Mouse (Mus musculus): ENCODE results near the gene Fxr2.

DNA sequence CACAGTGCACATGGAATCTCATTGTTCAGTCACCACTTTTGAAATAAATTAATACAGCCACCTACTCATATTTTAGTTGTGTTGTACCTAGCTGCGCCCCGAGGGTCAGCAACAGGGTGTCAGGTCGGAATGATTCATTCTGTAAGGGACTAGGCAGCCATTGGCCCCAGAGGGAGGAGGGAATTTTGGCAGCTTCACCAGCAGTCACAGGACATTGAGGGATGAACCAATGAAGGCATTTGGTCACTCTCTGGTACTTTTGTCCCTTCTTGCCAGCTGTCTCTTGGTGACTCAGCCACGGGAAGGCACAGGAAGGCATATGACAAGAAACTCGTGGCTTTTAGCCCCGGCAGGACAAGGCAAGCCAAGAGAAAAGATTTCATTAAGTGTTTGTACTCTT, 31.0 kb downstream of the Fxr2 start:
- TF ChIP-seq POLR2AphosphoS2 (IDR thresholded peaks at IDR 0.05; ENCODE audit: insufficient read length, low read depth), result peak; percentile 59
- TF ChIP-seq SRF (IDR thresholded peaks at IDR 0.05; ENCODE audit: control insufficient read depth, insufficient read length, low read depth), result no peak
- TF ChIP-seq POLR2A (IDR thresholded peaks at IDR 0.05; ENCODE audit: insufficient read length, low read depth), result no peak
- TF ChIP-seq REST (IDR thresholded peaks at IDR 0.05; ENCODE audit: insufficient read depth, insufficient read length), result no peak
- TF ChIP-seq MAX (IDR thresholded peaks at IDR 0.05; ENCODE audit: low read depth), result no peak
- no peak for TF ChIP-seq CEBPB (IDR thresholded peaks at IDR 0.05; ENCODE audit: insufficient read depth, poor library complexity, severe bottlenecking)
- no peak for TF ChIP-seq TCF12 (IDR thresholded peaks at IDR 0.05; ENCODE audit: insufficient read depth, poor library complexity, severe bottlenecking)
- peak in 2 of 3 experiments; percentile 62 to 76 for TF ChIP-seq MYOG (IDR thresholded peaks at IDR 0.05; ENCODE audit: control insufficient read depth in 1 of 3, insufficient read depth in 1 of 3, insufficient read length in 2 of 3, low read depth in 2 of 3)
- no peak for TF ChIP-seq USF1 (IDR thresholded peaks at IDR 0.05; ENCODE audit: low read depth)
- peak in 2 of 3 experiments; percentile 60 for TF ChIP-seq MYOD1 (IDR thresholded peaks at IDR 0.05; ENCODE audit: control insufficient read depth in 1 of 3, insufficient read length in 2 of 3, low read depth in 2 of 3)
- TF ChIP-seq E2F4 (IDR thresholded peaks at IDR 0.05; ENCODE audit: insufficient read depth), result no peak
- no peak for TF ChIP-seq TCF3 (IDR thresholded peaks at IDR 0.05; ENCODE audit: insufficient read length, low read depth)

Data from myocyte (in vitro differentiated cells).